ENCODE assay signal across 8 mouse cellular contexts in genomic region chr10:22730266-22730991, GRCm38 (mm10). TPM values are rescaled to one million over a fixed set of nuclear protein-coding genes. Genes with fewer than 3 reads are reported as not detected.
A peak's percentile ranks its signal among the peaks of the same experiment; 100 is the strongest.
DNase-seq lines count a peak whose midpoint lies in the region; ATAC-seq and TF ChIP-seq lines count a peak whose summit lies in the region.

No protein-coding gene starts in this region.

- no peaks in the 10 kb centered on the region for H3K9me3 ChIP-seq in liver, postnatal 0 days (ENCODE audit: low read length)

- peak overlapping the region; percentile 99 for H3K27ac ChIP-seq in gastrocnemius, adult 2 months
- H3K27ac ChIP-seq in testis, adult 2 months (ENCODE audit: control insufficient read depth, insufficient read depth, low read depth, low read length), result peak overlapping the region; percentile 81
- peak overlapping the region; percentile 97 for H3K27ac ChIP-seq in liver, postnatal 0 days (ENCODE audit: low read depth)

- no peak for TF ChIP-seq CTCF in gastrocnemius, adult 2 months (IDR thresholded peaks at IDR 0.05)
- TF ChIP-seq CTCF in testis, adult 2 months (IDR thresholded peaks at IDR 0.05; ENCODE audit: control insufficient read depth, insufficient read depth, insufficient replicate concordance, low read depth, low read length), result no peak
- TF ChIP-seq CTCF in liver, postnatal 0 days (IDR thresholded peaks at IDR 0.05; ENCODE audit: low read depth), result no peak

- peaks cover 2% of the 10 kb centered on the region for H3K4me1 ChIP-seq in testis, adult 2 months (ENCODE audit: control insufficient read depth, insufficient read depth, low read length)
- peaks cover 27% of the 10 kb centered on the region for H3K4me1 ChIP-seq in liver, postnatal 0 days (ENCODE audit: insufficient read depth)

- H3K27me3 ChIP-seq in testis, adult 2 months (ENCODE audit: control insufficient read depth, insufficient read depth, low read length), result no peaks in the 10 kb centered on the region
- no peaks in the 10 kb centered on the region for H3K27me3 ChIP-seq in liver, postnatal 0 days (ENCODE audit: insufficient read depth, low read length)

- WGBS in liver, postnatal 0 days (ENCODE audit: insufficient replicate concordance), result 1% methylated on average over 39 of the region's 39 CpGs

- ATAC-seq in liver, postnatal 0 days, result peak; percentile 66

- peak overlapping the region; percentile 96 for H3K9ac ChIP-seq in liver, postnatal 0 days (replicated peaks)

- peak overlapping the region; percentile 85 for H3K4me3 ChIP-seq in gastrocnemius, adult 2 months
- H3K4me3 ChIP-seq in testis, adult 2 months (ENCODE audit: control insufficient read depth, low read depth, low read length), result peak overlapping the region; percentile 99
- peak overlapping the region; percentile 100 for H3K4me3 ChIP-seq in liver, postnatal 0 days (ENCODE audit: low read depth, low read length)

- DNase-seq in gastrocnemius, adult 2 months, result no peak
- DNase-seq in gastrocnemius, postnatal 25 days, result no peak
- no peak for DNase-seq in testis, postnatal 14 days (ENCODE audit: low spot score)
- DNase-seq in heart, postnatal 25 days (ENCODE audit: low spot score), result peak; percentile 14
- peak; percentile 77 for DNase-seq in liver, postnatal 0 days
- peak; percentile 42 to 44 for DNase-seq in thymus, postnatal 10 days (ENCODE audit: low spot score in 2 of 2)
- DNase-seq in spleen, adult 12 weeks (ENCODE audit: low spot score), result no peak

- TF ChIP-seq EP300 in liver, postnatal 0 days (IDR thresholded peaks at IDR 0.05; ENCODE audit: low read depth), result no peak

- TF ChIP-seq POLR2A in testis, adult 2 months (IDR thresholded peaks at IDR 0.05; ENCODE audit: control insufficient read depth, low read depth, low read length), result no peak

- intact Hi-C loops in gastrocnemius, adult 2 months (cut with DNase I), result no loop called here
- intact Hi-C loops in heart, postnatal 25 days (cut with DNase I), result loop anchor here (5.0 kb wide), 1 partner anchor 42 kb away; no protein-coding TSS in a partner anchor

- peak overlapping the region; percentile 97 for H3K4me2 ChIP-seq in liver, postnatal 0 days (ENCODE audit: low read depth, low read length)

- H3K36me3 ChIP-seq in testis, adult 2 months (ENCODE audit: control insufficient read depth, insufficient read depth, low read length), result peaks cover 2% of the 10 kb centered on the region
- no peaks in the 10 kb centered on the region for H3K36me3 ChIP-seq in liver, postnatal 0 days (replicated peaks; ENCODE audit: insufficient read depth, low read length)

RNA-seq across cellular contexts. Expression of gene Tbpl1, which starts 1.3 kb away (rescaled TPM):
- 10 to 100 TPM; 16.0 to 22.6 TPM for total RNA-seq in gastrocnemius, adult 2 months (2021)
- 10 to 100 TPM; 17.0 to 22.9 TPM for total RNA-seq in gastrocnemius, postnatal 25 days (2021)
- 169 and 185 TPM in 2 replicates for polyA plus RNA-seq in testis, adult 2 months (2012; rRNA removed)
- 10 to 100 TPM; 19.1 to 21.1 TPM for total RNA-seq in heart, postnatal 25 days (2021)
- polyA plus RNA-seq in liver, postnatal 0 days (2015; fragmentation: Nextera tagmentation; extraction: Ambion mirVana), result 17.4 and 19.4 TPM in 2 replicates

Comparison
In these comparisons a context has a peak if more than half of its experiments do, and no peak if none do; other contexts are left out.
1. DNase-seq: peak in heart, postnatal 25 days (single experiment), liver, postnatal 0 days (single experiment) and thymus, postnatal 10 days (2 of 2); none in gastrocnemius, adult 2 months (single experiment), gastrocnemius, postnatal 25 days (single experiment), testis, postnatal 14 days (single experiment) and spleen, adult 12 weeks (single experiment).
2. Peak in every context shown above with its lines, with median percentiles within 50 percentile points of each other: H3K27ac ChIP-seq and H3K4me3 ChIP-seq.